17 mouse cellular contexts compared by ENCODE assay signal in the genomic region with DNA sequence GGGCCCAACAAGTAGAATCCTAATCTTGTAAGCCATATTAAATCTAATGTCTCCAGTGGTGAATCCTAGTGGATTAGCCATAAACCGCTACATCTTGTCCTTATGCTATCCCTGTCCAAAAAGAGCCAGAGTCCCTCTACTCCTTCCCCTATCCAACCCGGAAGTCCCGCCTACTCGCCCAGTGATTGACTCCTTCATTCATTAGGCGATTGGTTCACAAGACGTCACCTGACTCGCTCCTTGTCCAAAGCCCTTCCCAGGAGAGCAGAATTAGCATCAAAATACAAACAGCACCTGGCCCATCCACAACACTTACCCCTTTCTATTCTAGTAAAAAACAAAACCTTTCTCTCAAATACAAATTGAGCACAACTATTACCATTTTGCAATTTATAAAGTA. TPM values are rescaled to one million over a fixed set of nuclear protein-coding genes. Genes with fewer than 3 reads are reported as not detected.
DNase-seq lines count a peak whose midpoint lies in the region; ATAC-seq and TF ChIP-seq lines count a peak whose summit lies in the region.
"Had no signal": no experiment of that assay in that cellular context is flagged by ENCODE, and none has a peak within 500 bp of the region (broad histone marks: within the 10 kb centered on the region; RNA-seq: fewer than 3 reads in every experiment).

No protein-coding gene starts in this region.

- no peaks in the 10 kb centered on the region for H3K27me3 ChIP-seq in forebrain, embryonic 14.5 days (replicated peaks; ENCODE audit: control insufficient read depth, insufficient read depth, low read length)
- no peaks in the 10 kb centered on the region for H3K27me3 ChIP-seq in forebrain, embryonic 10.5 days (ENCODE audit: poor library complexity, severe bottlenecking)
- H3K27me3 ChIP-seq in CH12.LX (replicated peaks) = no peaks in the 10 kb centered on the region
- H3K27me3 ChIP-seq: embryonic facial prominence, embryonic 13.5 days; heart, embryonic 13.5 days; lung, embryonic 15.5 days had no signal

- in situ Hi-C loops in CH12.LX (cut with MboI; ENCODE audit: low pct_ligation_motif_present, low pct_unique_long_range_greater_than_20kb, low sequenced_read_pairs) = no loop called here

- 0 out of 2 replicates have a peak, but pooled peaks have one; percentile 34 for ATAC-seq in forebrain, embryonic 14.5 days
- ATAC-seq: intestine, postnatal 0 days had no signal

- no peaks in the 10 kb centered on the region for H3K79me2 ChIP-seq in CH12.LX (replicated peaks; ENCODE audit: control insufficient read depth, extremely low read depth, insufficient read depth, poor library complexity, severe bottlenecking)

- H3K36me3 ChIP-seq in forebrain, embryonic 14.5 days (ENCODE audit: control insufficient read depth, insufficient read depth, low read length) = peaks cover 21% of the 10 kb centered on the region; the same call in 1 of the 2 replicates
- peaks cover 32% of the 10 kb centered on the region for H3K36me3 ChIP-seq in forebrain, embryonic 10.5 days (replicated peaks)
- peaks cover 26 to 42% of the 10 kb centered on the region in 2 experiments for H3K36me3 ChIP-seq in CH12.LX (replicated peaks in 1 of 2; ENCODE audit: control insufficient read depth in 1 of 2, insufficient read depth in 1 of 2, low read length in 1 of 2)

- no peak for TF ChIP-seq CTCF in lung, adult 2 months (IDR thresholded peaks at IDR 0.05; ENCODE audit: insufficient read depth, low read length)
- TF ChIP-seq CTCF in CH12.LX (conservative IDR thresholded peaks at IDR 0.05 in 1 of 2, IDR thresholded peaks at IDR 0.05 in 1 of 2; ENCODE audit: low read depth in 2 of 2, low read length in 2 of 2) = no peak

- TF ChIP-seq EP300 in CH12.LX (IDR thresholded peaks at IDR 0.05; ENCODE audit: low read length) = no peak

- no peak for TF ChIP-seq POLR2A in lung, adult 2 months (IDR thresholded peaks at IDR 0.05; ENCODE audit: borderline replicate concordance, extremely low read depth, low read depth, low read length)
- TF ChIP-seq POLR2A in CH12.LX (IDR thresholded peaks at IDR 0.05; ENCODE audit: low read depth, low read length) = no peak

- H3K4me3 ChIP-seq in forebrain, embryonic 14.5 days (ENCODE audit: low read depth, low read length) = no peak overlapping the region
- H3K4me3 ChIP-seq in forebrain, embryonic 10.5 days = no peak overlapping the region
- no peak overlapping the region for H3K4me3 ChIP-seq in lung, adult 2 months (replicated peaks; ENCODE audit: extremely low read depth, low read depth, low read length)
- H3K4me3 ChIP-seq in CH12.LX (replicated peaks in 1 of 3; ENCODE audit: low read depth in 2 of 3, low read length in 2 of 3, poor library complexity in 1 of 3) = no peak overlapping the region
- H3K4me3 ChIP-seq: embryonic facial prominence, embryonic 13.5 days; heart, embryonic 13.5 days; lung, embryonic 15.5 days; midbrain, embryonic 10.5 days had no signal

- dilution Hi-C loops in CH12.LX (cut with MboI; ENCODE audit: extremely low pct_ligation_motif_present, extremely low pct_unique_long_range_greater_than_20kb, low sequenced_read_pairs) = no loop called here

- H3K9ac ChIP-seq in forebrain, embryonic 14.5 days (ENCODE audit: low read length) = no peak overlapping the region
- no peak overlapping the region for H3K9ac ChIP-seq in CH12.LX (ENCODE audit: insufficient read depth, low read depth)
- H3K9ac ChIP-seq: embryonic facial prominence, embryonic 13.5 days; heart, embryonic 13.5 days; hindbrain, embryonic 14.5 days; lung, embryonic 15.5 days had no signal

- no peaks in the 10 kb centered on the region for H3K4me1 ChIP-seq in forebrain, embryonic 14.5 days (ENCODE audit: control insufficient read depth, insufficient read depth, low read length)
- H3K4me1 ChIP-seq in forebrain, embryonic 10.5 days = no peaks in the 10 kb centered on the region
- H3K4me1 ChIP-seq in lung, adult 2 months (ENCODE audit: control insufficient read depth, insufficient read depth, low read length) = no peaks in the 10 kb centered on the region
- no peaks in the 10 kb centered on the region; a peak in 1 of 4 replicates for H3K4me1 ChIP-seq in CH12.LX (ENCODE audit: control insufficient read depth in 1 of 2, insufficient read depth in 2 of 2)
- H3K4me1 ChIP-seq: embryonic facial prominence, embryonic 13.5 days; heart, embryonic 13.5 days; lung, embryonic 15.5 days; midbrain, embryonic 10.5 days had no signal

- TF ChIP-seq RAD21 in CH12.LX (IDR thresholded peaks at IDR 0.05; ENCODE audit: low read depth, low read length) = no peak

- DNase-seq in forebrain, embryonic 14.5 days (ENCODE audit: low spot score) = peak; percentile 17
- DNase-seq in forebrain, embryonic 10.5 days (ENCODE audit: extremely low spot score, low spot score) = no peak
- DNase-seq in lung, postnatal 10 days = peak; percentile 26
- no peak for DNase-seq in lung, adult 2 months
- DNase-seq in CH12.LX (ENCODE audit: extremely low read depth) (peak; percentile 11), R1 (ENCODE audit: low read depth, low spot score) (peak; percentile 98)
- DNase-seq in ovary, postnatal 36 days (ENCODE audit: low spot score) = no peak
- DNase-seq: cerebellum, adult 9-10 months; gastrocnemius, postnatal 25 days; right cerebral cortex, postnatal 25 days had no signal

- no peak overlapping the region for H3K4me2 ChIP-seq in forebrain, embryonic 14.5 days (ENCODE audit: low read length)
- no peak overlapping the region for H3K4me2 ChIP-seq in CH12.LX (ENCODE audit: insufficient read depth, low read depth, poor library complexity, severe bottlenecking)
- H3K4me2 ChIP-seq: embryonic facial prominence, embryonic 13.5 days; heart, embryonic 13.5 days; hindbrain, embryonic 14.5 days; liver, embryonic 11.5 days; lung, embryonic 15.5 days had no signal

- no peaks in the 10 kb centered on the region for H3K9me3 ChIP-seq in forebrain, embryonic 14.5 days (replicated peaks; ENCODE audit: control insufficient read depth, low read length)
- H3K9me3 ChIP-seq in forebrain, embryonic 10.5 days = no peaks in the 10 kb centered on the region
- H3K9me3 ChIP-seq in CH12.LX (replicated peaks; ENCODE audit: low read length) = no peaks in the 10 kb centered on the region
- H3K9me3 ChIP-seq: embryonic facial prominence, embryonic 13.5 days; heart, embryonic 13.5 days; lung, embryonic 15.5 days; midbrain, embryonic 10.5 days had no signal

- 28% methylated on average over 7 of the region's 7 CpGs for WGBS in forebrain, embryonic 14.5 days
- 22% methylated on average over 7 of the region's 7 CpGs for WGBS in forebrain, embryonic 10.5 days
- 41% methylated on average over 7 of the region's 7 CpGs for WGBS in lung, adult 2 months

- no peak overlapping the region for H3K27ac ChIP-seq in forebrain, embryonic 14.5 days (ENCODE audit: low read depth, low read length)
- H3K27ac ChIP-seq in forebrain, embryonic 10.5 days = no peak overlapping the region
- H3K27ac ChIP-seq in CH12.LX (ENCODE audit: insufficient read depth, low read depth) = no peak overlapping the region
- H3K27ac ChIP-seq: embryonic facial prominence, embryonic 13.5 days; heart, embryonic 13.5 days; hindbrain, embryonic 14.5 days; lung, embryonic 15.5 days; midbrain, embryonic 10.5 days had no signal

TF ChIP-seq in CH12.LX, 34 proteins besides CTCF, POLR2A, EP300 and RAD21:
- TF ChIP-seq CHD1 (IDR thresholded peaks at IDR 0.05; ENCODE audit: low read depth, low read length) (no peak), JUN (IDR thresholded peaks at IDR 0.05; ENCODE audit: insufficient read depth, low read depth, low read length) (no peak), UBTF (IDR thresholded peaks at IDR 0.05; ENCODE audit: low read depth, low read length) (no peak), ETS1 (conservative IDR thresholded peaks at IDR 0.05; ENCODE audit: low read depth, low read length) (no peak), USF1 (IDR thresholded peaks at IDR 0.05; ENCODE audit: low read depth, low read length) (peak; percentile 43)
TF ChIP-seq in CH12.LX: peak in this region for 1.

RNA-seq across cellular contexts. Expression of gene Parp14, which starts 41.3 kb away (rescaled TPM):
- 0.16 and 0.25 TPM in 2 replicates for polyA plus RNA-seq in forebrain, embryonic 14.5 days (2014; fragmentation: Nextera tagmentation; extraction: Ambion mirVana)
- polyA plus RNA-seq in forebrain, embryonic 10.5 days (2016; fragmentation: Nextera tagmentation; extraction: Ambion mirVana) = 0.11 and 0.17 TPM in 2 replicates
- 7.5 and 10.0 TPM in 2 replicates for polyA plus RNA-seq in lung, adult 2 months (2012; rRNA removed)
- total RNA-seq in CH12.LX (2012; rRNA removed) (5.5 and 6.0 TPM in 2 replicates), CH12.LX (2014; rRNA removed) (3.5 and 3.9 TPM in 2 replicates)
- polyA plus RNA-seq in CH12.LX (2012; ENCODE audit: insufficient read length, low read depth) = 5.9 and 6.4 TPM in 2 replicates

RNA-seq across cellular contexts. Expression of gene Hspbap1, which starts 59.8 kb away (rescaled TPM):
- polyA plus RNA-seq in forebrain, embryonic 14.5 days (2014; fragmentation: Nextera tagmentation; extraction: Ambion mirVana) = 24.7 and 24.9 TPM in 2 replicates
- 28.7 and 29.9 TPM in 2 replicates for polyA plus RNA-seq in forebrain, embryonic 10.5 days (2016; fragmentation: Nextera tagmentation; extraction: Ambion mirVana)
- 4.2 and 5.8 TPM in 2 replicates for polyA plus RNA-seq in lung, adult 2 months (2012; rRNA removed)
- total RNA-seq in CH12.LX (2012; rRNA removed) (15.9 and 18.3 TPM in 2 replicates), CH12.LX (2014; rRNA removed) (12.1 and 13.6 TPM in 2 replicates)
- 15.3 and 17.6 TPM in 2 replicates for polyA plus RNA-seq in CH12.LX (2012; ENCODE audit: insufficient read length, low read depth)

Comparison
In these comparisons a context has a peak if more than half of its experiments do, and no peak if none do; other contexts are left out.
1. DNase-seq: peak in forebrain, embryonic 14.5 days (single experiment), lung, postnatal 10 days (single experiment), CH12.LX (single experiment) and R1 (single experiment); none in forebrain, embryonic 10.5 days (single experiment), lung, adult 2 months (single experiment) and ovary, postnatal 36 days (single experiment).